Mouse (Mus musculus): ENCODE measurements at regions not wholly inside any gene's neighbourhood (a gene's known extent, or its start where the extent isn't known, plus 50 kb on each side); places are given as distances from the start of the nearest gene placed in this dataset.

DNA sequence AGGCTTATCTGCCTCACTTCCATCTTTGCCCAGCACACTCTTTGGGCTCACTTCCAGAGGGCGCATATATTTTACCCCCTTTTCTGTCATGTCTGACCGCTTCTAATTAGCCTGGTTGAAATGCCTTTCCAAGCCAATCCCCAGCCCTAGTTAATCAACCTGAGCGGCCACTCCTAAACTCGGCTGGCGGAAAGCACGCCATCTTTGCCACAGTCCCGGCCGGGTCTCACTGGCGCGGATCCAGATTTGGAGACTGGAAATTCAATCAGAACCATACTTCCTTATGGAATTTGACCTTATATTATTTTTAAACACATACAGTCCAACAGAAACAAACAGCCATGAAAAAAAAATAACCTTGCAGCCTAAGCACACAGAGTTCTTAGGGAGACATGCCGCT, 94.2 kb downstream of the Tbx4 start:
- no peak for TF ChIP-seq POLR2A (IDR thresholded peaks at IDR 0.05; ENCODE audit: low read depth, low read length)
- TF ChIP-seq CTCF (IDR thresholded peaks at IDR 0.05; ENCODE audit: extremely low read depth, insufficient read depth, insufficient read length, insufficient replicate concordance): no peak
